Mouse (Mus musculus): ENCODE measurements around the gene Gpr84. TPM values are rescaled to one million over a fixed set of nuclear protein-coding genes. Genes with fewer than 3 reads are reported as not detected.

The Gpr84 gene
- polyA plus RNA-seq, 1 experiment from 2014 or later, result 0.32 TPM

DNA sequence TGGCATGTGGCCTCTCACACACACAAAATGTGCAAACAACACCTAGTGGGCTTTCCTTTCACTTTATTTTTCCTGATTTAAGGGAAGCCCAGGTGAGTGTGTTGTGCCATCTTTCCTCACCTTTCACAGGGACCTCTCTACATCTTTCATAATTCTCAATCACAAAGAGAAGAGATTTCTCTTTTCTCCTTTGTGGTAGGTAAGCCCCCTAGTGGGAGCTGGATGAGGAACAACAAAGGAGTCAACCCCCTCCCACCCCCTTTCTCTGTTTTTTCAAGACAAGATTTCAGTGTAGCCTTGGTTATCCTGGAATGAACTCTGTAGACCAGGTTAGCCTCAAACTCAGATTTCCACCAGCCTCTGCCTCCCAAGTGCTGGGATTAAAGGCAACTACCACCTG, 33.1 kb upstream of the Gpr84 start:
- peaks cover 48% of the 10 kb centered on the region for H3K36me3 ChIP-seq
- peaks cover 34% of the 10 kb centered on the region for H3K27me3 ChIP-seq (ENCODE audit: low read depth, poor library complexity, severe bottlenecking)
- H3K27ac ChIP-seq (replicated peaks), result no peak overlapping the region
- H3K9me3 ChIP-seq (replicated peaks), result no peaks in the 10 kb centered on the region
- DNase-seq (ENCODE audit: low spot score), result no peak
- peaks cover 35% of the 10 kb centered on the region for H3K4me1 ChIP-seq
- H3K4me3 ChIP-seq, result no peak overlapping the region

DNA sequence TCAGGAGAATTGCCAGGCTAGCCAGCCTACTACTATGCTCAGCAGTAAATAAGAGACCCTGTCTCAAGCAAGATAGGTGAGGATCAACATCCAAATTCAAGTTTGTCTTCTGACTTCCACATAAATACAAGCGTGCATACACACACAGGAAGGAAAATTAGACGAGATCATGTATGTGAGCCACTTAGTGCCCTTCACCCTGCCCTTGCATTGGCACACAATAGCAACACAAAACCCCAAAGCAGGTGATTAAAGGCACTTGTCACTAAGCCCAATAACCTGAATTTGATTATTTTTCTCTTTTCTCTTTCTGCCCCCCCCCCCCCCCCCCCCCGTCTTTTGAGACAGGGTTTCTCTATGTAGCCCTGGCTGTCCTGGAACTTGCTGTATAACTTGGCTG, 32.6 kb upstream of the Gpr84 start:
- Histone ChIP-seq H3K27ac (replicated peaks) (no peak overlapping the region), H3K9me3 (replicated peaks) (no peaks in the 10 kb centered on the region), H3K36me3 (peaks cover 43% of the 10 kb centered on the region), H3K4me1 (peaks cover 41% of the 10 kb centered on the region), H3K4me3 (no peak overlapping the region), H3K27me3 (ENCODE audit: low read depth, poor library complexity, severe bottlenecking) (peaks cover 39% of the 10 kb centered on the region)
- 82% methylated on average over 2 of the region's 3 CpGs for WGBS
- DNase-seq (ENCODE audit: low spot score), result no peak

DNA sequence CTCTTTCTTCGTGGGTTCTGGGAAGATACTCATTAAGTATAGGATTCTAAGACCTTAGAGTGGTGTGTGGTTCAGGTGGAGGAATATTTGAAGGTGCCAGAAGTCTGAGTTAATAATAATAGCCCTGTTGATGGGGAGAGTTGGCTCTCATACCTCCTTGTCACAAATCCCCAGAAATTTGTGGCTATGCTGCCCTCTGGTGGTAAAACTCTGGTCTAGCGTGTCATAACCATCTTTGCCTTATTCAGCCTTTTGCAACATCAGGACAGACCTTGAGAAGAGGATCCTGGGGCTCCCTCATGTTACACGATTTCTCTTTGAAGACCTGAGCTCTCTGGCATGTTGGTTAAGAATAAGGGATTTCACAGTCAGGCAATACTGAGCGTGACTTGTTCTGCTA, 32.0 kb upstream of the Gpr84 start:
- Histone ChIP-seq H3K4me3 (no peak overlapping the region), H3K4me1 (peaks cover 47% of the 10 kb centered on the region), H3K36me3 (peaks cover 37% of the 10 kb centered on the region), H3K9me3 (replicated peaks) (no peaks in the 10 kb centered on the region), H3K27me3 (ENCODE audit: low read depth, poor library complexity, severe bottlenecking) (peaks cover 45% of the 10 kb centered on the region), H3K27ac (replicated peaks) (no peak overlapping the region)
- DNase-seq (ENCODE audit: low spot score), result peak; percentile 80
- WGBS, result 14% methylated on average over 4 of the region's 4 CpGs

- Histone ChIP-seq H3K27ac (replicated peaks) (no peak overlapping the region; the same call in 1 of the 2 replicates), H3K4me3 (no peak overlapping the region), H3K4me1 (peaks cover 55% of the 10 kb centered on the region), H3K27me3 (ENCODE audit: low read depth, poor library complexity, severe bottlenecking) (peaks cover 52% of the 10 kb centered on the region), H3K9me3 (replicated peaks) (no peaks in the 10 kb centered on the region), H3K36me3 (peaks cover 28% of the 10 kb centered on the region)
- no peak for DNase-seq (ENCODE audit: low spot score)
- 46% methylated on average over 8 of the region's 8 CpGs for WGBS
Measured at GRCm38 (mm10) chr15:103341547-103341946, 31.1 kb upstream of the Gpr84 start.

- no peaks in the 10 kb centered on the region for H3K9me3 ChIP-seq (replicated peaks)
- H3K27me3 ChIP-seq (ENCODE audit: low read depth, poor library complexity, severe bottlenecking), result peaks cover 52% of the 10 kb centered on the region
- no peak for DNase-seq (ENCODE audit: low spot score)
- peaks cover 21% of the 10 kb centered on the region for H3K36me3 ChIP-seq
- WGBS, result 17% methylated on average over 4 of the region's 4 CpGs
- peak overlapping the region; percentile 64; the same call in 1 of the 2 replicates for H3K4me3 ChIP-seq
- H3K27ac ChIP-seq (replicated peaks), result no peak overlapping the region
- H3K4me1 ChIP-seq, result peaks cover 62% of the 10 kb centered on the region
Measured at GRCm38 (mm10) chr15:103340786-103341185, 30.4 kb upstream of the Gpr84 start.

- under 1% methylated on average over 25 of the region's 26 CpGs for WGBS
- Histone ChIP-seq H3K4me1 (peaks cover 70% of the 10 kb centered on the region), H3K27ac (replicated peaks) (peak within 1 kb of the TSS; percentile 60), H3K9me3 (replicated peaks) (no peaks in the 10 kb centered on the region), H3K4me3 (peak within 1 kb of the TSS; percentile 64), H3K36me3 (peaks cover 12% of the 10 kb centered on the region), H3K27me3 (ENCODE audit: low read depth, poor library complexity, severe bottlenecking) (peaks cover 54% of the 10 kb centered on the region)
- no peak for DNase-seq (ENCODE audit: low spot score)
Measured at GRCm38 (mm10) chr15:103339961-103340337, 29.5 kb upstream of the Gpr84 start, which contains the start of gene Zfp385a. Zfp385a (minus strand) TSS chr15:103340093.

DNA sequence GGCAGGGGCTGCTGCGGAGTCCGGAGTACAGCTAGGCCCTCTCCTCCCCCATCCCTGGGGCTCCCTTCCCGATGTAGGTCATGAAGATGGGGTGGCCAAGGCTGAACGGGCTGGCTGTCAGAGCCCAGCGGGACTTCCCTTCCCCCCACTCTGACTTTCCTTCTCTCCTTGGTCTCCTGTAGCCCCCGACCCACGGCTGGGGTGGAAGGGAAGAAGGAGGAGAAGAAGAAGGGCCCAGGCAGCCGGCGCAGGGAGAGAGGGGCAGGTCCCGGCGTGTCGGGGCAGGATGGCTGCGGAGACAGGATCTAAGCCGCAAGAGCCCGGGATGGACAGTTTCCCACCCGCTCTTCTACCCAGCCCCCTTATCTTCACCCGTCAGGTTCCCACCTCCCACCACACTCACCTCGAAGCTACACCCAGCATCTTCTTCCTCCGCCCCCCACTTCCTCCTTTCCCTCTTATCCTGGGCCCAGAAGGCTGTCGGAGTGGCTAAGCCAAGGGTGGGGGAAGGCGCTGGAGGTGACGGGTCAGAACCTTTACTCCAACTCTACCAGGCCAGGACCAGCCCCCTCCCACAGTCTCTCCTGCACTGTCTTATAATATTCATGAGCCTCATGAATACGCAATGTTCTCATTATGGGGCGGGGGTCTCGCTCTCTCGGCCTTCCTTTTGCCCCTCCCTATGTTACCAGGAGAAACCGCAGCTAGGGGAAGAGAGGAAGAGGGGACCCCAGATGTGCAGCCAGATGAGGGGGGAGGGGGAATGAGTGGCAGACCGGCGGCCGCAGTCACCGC, 29.0 kb upstream of the Gpr84 start:
- WGBS, result 3% methylated on average over 29 of the region's 31 CpGs
- DNase-seq (ENCODE audit: low spot score), result peak; percentile 49
- no peaks in the 10 kb centered on the region for H3K9me3 ChIP-seq (replicated peaks)
- H3K36me3 ChIP-seq, result peaks cover 6% of the 10 kb centered on the region
- peaks cover 57% of the 10 kb centered on the region for H3K27me3 ChIP-seq (ENCODE audit: low read depth, poor library complexity, severe bottlenecking)
- peak overlapping the region; percentile 60 for H3K27ac ChIP-seq (replicated peaks)
- H3K4me1 ChIP-seq, result peaks cover 76% of the 10 kb centered on the region
- H3K4me3 ChIP-seq, result peak overlapping the region; percentile 64

GRCm38 (mm10) chr15:103338829-103339165, 28.4 kb upstream of the Gpr84 start:
- Histone ChIP-seq H3K9me3 (replicated peaks) (no peaks in the 10 kb centered on the region), H3K27me3 (ENCODE audit: low read depth, poor library complexity, severe bottlenecking) (peaks cover 57% of the 10 kb centered on the region), H3K4me1 (peaks cover 82% of the 10 kb centered on the region)

DNA sequence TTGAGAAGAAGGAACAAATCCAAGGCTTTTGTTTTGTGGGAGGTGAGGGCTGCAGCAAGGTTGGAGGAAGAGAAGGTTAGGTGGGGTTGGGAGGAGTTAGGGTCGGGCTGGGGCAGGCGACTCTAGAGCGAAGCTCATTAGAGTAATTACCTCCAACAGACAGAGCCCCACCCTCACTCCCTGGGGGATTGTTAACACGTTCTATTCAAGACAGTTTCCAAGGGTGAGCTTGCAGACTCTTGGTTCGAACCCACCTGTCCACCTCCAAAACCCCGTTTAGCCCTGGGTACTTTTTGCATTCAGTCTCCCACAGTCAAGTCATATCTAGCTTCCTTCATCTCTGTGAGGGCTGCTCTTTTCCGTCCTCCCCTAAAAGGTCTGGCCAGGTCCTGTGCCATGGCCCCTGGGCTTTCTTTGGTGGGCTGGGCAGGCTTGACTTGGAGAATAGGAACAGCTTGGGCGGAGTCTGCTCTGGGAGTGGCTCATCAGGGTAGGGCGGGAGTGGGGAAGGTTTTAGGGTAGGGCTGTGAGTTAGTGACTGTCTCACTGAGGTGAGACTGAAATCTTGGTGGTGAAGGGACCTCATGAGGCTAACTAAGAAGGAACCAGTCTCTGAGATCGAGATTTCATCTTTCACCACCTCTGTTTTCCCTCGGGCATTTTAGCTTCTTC, 26.7 kb upstream of the Gpr84 start:
- H3K4me1 ChIP-seq, result peaks cover 99% of the 10 kb centered on the region
- H3K9me3 ChIP-seq (replicated peaks), result no peaks in the 10 kb centered on the region
- no peak overlapping the region for H3K4me3 ChIP-seq
- H3K27ac ChIP-seq (replicated peaks), result peak overlapping the region; percentile 52; the same call in 1 of the 2 replicates
- DNase-seq (ENCODE audit: low spot score), result no peak
- H3K27me3 ChIP-seq (ENCODE audit: low read depth, poor library complexity, severe bottlenecking), result peaks cover 57% of the 10 kb centered on the region
- 27% methylated on average over 11 of the region's 11 CpGs for WGBS
- H3K36me3 ChIP-seq, result no peaks in the 10 kb centered on the region

More at GRCm38 (mm10) chr15:103338829-103339165, 28.4 kb upstream of the Gpr84 start:
- Histone ChIP-seq H3K27ac (replicated peaks) (peak overlapping the region; percentile 60), H3K4me3 (peak overlapping the region; percentile 64), H3K36me3 (peaks cover under 1% of the 10 kb centered on the region; the same call in 1 of the 2 replicates)
- no peak for DNase-seq (ENCODE audit: low spot score)
- 32% methylated on average over 4 of the region's 4 CpGs for WGBS

- peaks cover 92% of the 10 kb centered on the region for H3K4me1 ChIP-seq
- H3K4me3 ChIP-seq, result no peak overlapping the region
- H3K27ac ChIP-seq (replicated peaks), result peak overlapping the region; percentile 85
- no peak for DNase-seq (ENCODE audit: low spot score)
- no peaks in the 10 kb centered on the region for H3K9me3 ChIP-seq (replicated peaks)
- peaks cover 42% of the 10 kb centered on the region for H3K27me3 ChIP-seq (ENCODE audit: low read depth, poor library complexity, severe bottlenecking)
- 29% methylated on average over 7 of the region's 7 CpGs for WGBS
- H3K36me3 ChIP-seq, result no peaks in the 10 kb centered on the region
Measured at GRCm38 (mm10) chr15:103335488-103336235, 25.2 kb upstream of the Gpr84 start.

- H3K27ac ChIP-seq (replicated peaks), result peak overlapping the region; percentile 85
Measured at GRCm38 (mm10) chr15:103335040-103335439, 24.6 kb upstream of the Gpr84 start.

GRCm38 (mm10) chr15:103334194-103334593, 23.8 kb upstream of the Gpr84 start:
- H3K9me3 ChIP-seq (replicated peaks), result no peaks in the 10 kb centered on the region
- peak overlapping the region; percentile 28 for H3K4me3 ChIP-seq
- H3K36me3 ChIP-seq, result no peaks in the 10 kb centered on the region
- H3K27me3 ChIP-seq (ENCODE audit: low read depth, poor library complexity, severe bottlenecking), result peaks cover 29% of the 10 kb centered on the region
- peaks cover 77% of the 10 kb centered on the region for H3K4me1 ChIP-seq
- DNase-seq (ENCODE audit: low spot score), result peak; percentile 84
- peak overlapping the region; percentile 85 for H3K27ac ChIP-seq (replicated peaks)
- WGBS, result 3% methylated on average over 2 of the region's 2 CpGs

More at GRCm38 (mm10) chr15:103335040-103335439, 24.6 kb upstream of the Gpr84 start:
- no peak for DNase-seq (ENCODE audit: low spot score)
- WGBS, result 68% methylated on average over 3 of the region's 3 CpGs
- Histone ChIP-seq H3K27me3 (ENCODE audit: low read depth, poor library complexity, severe bottlenecking) (peaks cover 36% of the 10 kb centered on the region), H3K4me1 (peaks cover 86% of the 10 kb centered on the region), H3K4me3 (no peak overlapping the region), H3K36me3 (no peaks in the 10 kb centered on the region), H3K9me3 (replicated peaks) (no peaks in the 10 kb centered on the region)
